Mouse (Mus musculus): ENCODE measurements at regions not wholly inside any gene's neighbourhood (a gene's known extent, or its start where the extent isn't known, plus 50 kb on each side); places are given as distances from the start of the nearest gene placed in this dataset.

DNA sequence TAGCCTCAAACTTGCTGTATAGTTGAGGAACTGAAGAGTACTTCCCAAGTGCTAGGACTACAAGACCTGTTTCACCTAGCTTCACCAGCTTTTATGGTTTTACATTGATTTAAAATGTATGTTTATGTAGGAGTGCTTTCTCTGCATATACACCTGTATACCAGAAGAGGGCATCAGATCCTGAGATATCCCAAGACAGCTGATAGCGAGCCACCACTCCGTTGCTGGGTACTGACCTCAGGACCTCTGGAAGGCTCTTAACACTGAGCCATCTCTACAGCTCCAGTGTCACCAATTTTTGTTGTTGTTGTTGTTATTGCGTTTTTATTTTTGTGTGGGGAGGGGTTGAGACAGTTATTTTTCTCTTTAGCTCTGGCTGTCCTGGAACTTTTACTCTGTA lies 55.9 kb upstream of the Ddx3x start:
- no peak for TF ChIP-seq GATA1 (IDR thresholded peaks at IDR 0.05; ENCODE audit: low read length)
- no peak for TF ChIP-seq TAL1 (IDR thresholded peaks at IDR 0.05; ENCODE audit: low read length)

Measured in erythroblast, embryonic 14.5 days (primary cell).